Mouse (Mus musculus) limb, embryonic 14.5 days (tissue): ENCODE measurements at regions not wholly inside any gene's neighbourhood (a gene's known extent, or its start where the extent isn't known, plus 50 kb on each side); places are given as distances from the start of the nearest gene placed in this dataset.

Source experiments
- ATAC-seq: fragments of 200-750 bp; cut with Nextera tagmentation; 2 replicates; pipeline ENCODE4 v1.8.0; 2017; ENCODE audit warnings: low read depth, moderate number of reproducible peaks, moderate TSS enrichment; ENCODE audit not compliant: low FRiP score
- DNase-seq: peaks from one replicate; pipeline ENCODE4 v3.0.0-alpha.2; 2015; ENCODE audit warnings: low spot score
- H3K27ac ChIP-seq: fragments of 300-500 bp; sonication (generic); replicated peaks from 2 replicates; pipeline ENCODE4 v1.5.1; 2014; ENCODE audit warnings: low read depth, mild to moderate bottlenecking, low read length, moderate library complexity, mixed read lengths
- H3K27me3 ChIP-seq: fragments of 300-500 bp; sonication (generic); 2 replicates; pipeline ENCODE4 v1.6.1; 2014; ENCODE audit warnings: low read length, mixed read lengths; ENCODE audit not compliant: control insufficient read depth, insufficient read depth
- H3K36me3 ChIP-seq: fragments of 300-500 bp; sonication (generic); 2 replicates; pipeline ENCODE4 v1.6.1; 2014; ENCODE audit warnings: mild to moderate bottlenecking, low read length, moderate library complexity, mixed read lengths; ENCODE audit not compliant: control insufficient read depth, insufficient read depth
- H3K4me1 ChIP-seq: fragments of 300-500 bp; sonication (generic); 2 replicates; pipeline ENCODE4 v1.6.1; 2014; ENCODE audit warnings: antibody characterized with exemption, low read length, mixed read lengths; ENCODE audit not compliant: control insufficient read depth, insufficient read depth
- H3K4me2 ChIP-seq: fragments of 300-500 bp; sonication (generic); replicated peaks from 2 replicates; pipeline ENCODE4 v1.6.1; 2014; ENCODE audit warnings: low read depth, mild to moderate bottlenecking, low read length, moderate library complexity; ENCODE audit not compliant: severe bottlenecking
- H3K4me3 ChIP-seq: fragments of 300-500 bp; sonication (generic); replicated peaks from 2 replicates; pipeline ENCODE4 v1.5.1; 2014; ENCODE audit warnings: low read length
- H3K9ac ChIP-seq: fragments of 300-500 bp; sonication (generic); 2 replicates; pipeline ENCODE4 v1.6.1; 2014; ENCODE audit warnings: mild to moderate bottlenecking, low read depth, low read length, moderate library complexity; ENCODE audit not compliant: severe bottlenecking
- H3K9me3 ChIP-seq: fragments of 300-500 bp; sonication (generic); 2 replicates; pipeline ENCODE4 v1.6.1; 2016; ENCODE audit warnings: low read length; ENCODE audit not compliant: control insufficient read depth
- POLR2A ChIP-seq: fragments of 200-500 bp; IDR thresholded peaks from 2 replicates; pipeline ENCODE4 v1.8.0; 2012; ENCODE audit warnings: inconsistent platforms, mild to moderate bottlenecking, moderate library complexity, borderline replicate concordance; ENCODE audit not compliant: insufficient read depth, insufficient read length; ENCODE audit errors: extremely low read depth
- WGBS: fragments of 180-500 bp; shearing (Covaris S2); extraction: QIAGEN DNeasy Blood & Tissue Kit; methylation state at CpG from one replicate; pipeline ENCODE4 v1.1.7; 2014; 5-methylcytosine and 5-hydroxymethylcytosine counted together

DNA sequence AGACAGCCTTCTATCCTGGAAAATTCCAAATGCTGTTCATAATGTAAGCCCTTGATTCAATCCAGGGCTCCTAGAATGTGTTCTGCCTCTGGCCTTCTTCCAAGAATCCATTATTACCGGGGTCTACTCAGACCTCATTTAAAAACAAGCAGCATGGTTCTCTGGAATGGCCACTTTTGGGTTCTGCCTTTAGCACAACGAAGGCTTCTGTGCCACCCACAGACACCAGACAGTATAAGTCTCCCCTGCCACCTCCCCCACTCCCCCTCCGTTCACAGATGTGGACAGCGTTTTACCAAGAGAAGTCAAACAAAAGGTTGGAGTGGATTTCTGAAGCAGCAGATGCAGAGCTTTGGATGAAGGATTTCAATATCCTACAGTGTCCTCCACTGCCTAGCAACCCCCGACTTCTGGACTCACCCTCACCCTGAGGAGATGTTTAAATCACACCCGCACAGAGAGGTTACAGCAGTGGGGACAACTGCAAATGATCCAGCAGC, 85.3 kb downstream of the Kbtbd8 start:
- WGBS, result 16% methylated on average over 6 of the region's 6 CpGs
- H3K4me3 ChIP-seq, result no peak overlapping the region
- peak; percentile 70 for DNase-seq
- ATAC-seq, result peak; percentile 78
- H3K36me3 ChIP-seq, result no peaks in the 10 kb centered on the region
- H3K9me3 ChIP-seq, result no peaks in the 10 kb centered on the region
- peaks cover 18% of the 10 kb centered on the region for H3K4me1 ChIP-seq
- H3K4me2 ChIP-seq, result peak overlapping the region; percentile 42
- H3K27ac ChIP-seq, result peak overlapping the region; percentile 73
- H3K27me3 ChIP-seq, result no peaks in the 10 kb centered on the region
- TF ChIP-seq POLR2A, result no peak
- H3K9ac ChIP-seq, result peak overlapping the region; percentile 28; the same call in 1 of the 2 replicates

DNA sequence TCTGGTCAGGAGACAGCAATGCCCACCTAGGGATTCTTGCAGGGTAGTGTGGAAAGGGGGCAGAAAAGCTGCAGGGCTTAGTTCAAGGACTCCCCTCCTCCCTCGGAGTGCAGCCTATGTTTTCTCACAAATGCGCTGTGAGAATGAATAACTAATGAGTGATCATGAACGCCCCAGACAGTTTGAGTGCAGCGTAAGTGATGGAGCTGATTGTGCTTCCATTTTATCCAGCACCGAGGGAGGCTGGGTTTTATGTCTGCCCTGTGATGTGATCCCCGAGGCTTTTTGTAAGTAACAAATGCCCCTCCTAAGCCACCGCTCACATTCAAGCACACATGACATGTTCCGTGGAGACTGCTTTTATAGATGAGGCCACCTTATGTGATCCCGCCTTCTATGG, 85.9 kb downstream of the Kbtbd8 start:
- no peaks in the 10 kb centered on the region for H3K36me3 ChIP-seq
- H3K4me2 ChIP-seq, result 0 out of 2 replicates have a peak overlapping the region, but pooled peaks have one; percentile 42
- H3K9ac ChIP-seq, result no peak overlapping the region
- DNase-seq (no peak), ATAC-seq (no peak)
- H3K9me3 ChIP-seq, result no peaks in the 10 kb centered on the region
- peaks cover 18% of the 10 kb centered on the region for H3K4me1 ChIP-seq
- TF ChIP-seq POLR2A, result no peak
- peak overlapping the region; percentile 73 for H3K27ac ChIP-seq
- no peaks in the 10 kb centered on the region for H3K27me3 ChIP-seq
- H3K4me3 ChIP-seq, result no peak overlapping the region
- WGBS, result 60% methylated on average over 9 of the region's 9 CpGs

DNA sequence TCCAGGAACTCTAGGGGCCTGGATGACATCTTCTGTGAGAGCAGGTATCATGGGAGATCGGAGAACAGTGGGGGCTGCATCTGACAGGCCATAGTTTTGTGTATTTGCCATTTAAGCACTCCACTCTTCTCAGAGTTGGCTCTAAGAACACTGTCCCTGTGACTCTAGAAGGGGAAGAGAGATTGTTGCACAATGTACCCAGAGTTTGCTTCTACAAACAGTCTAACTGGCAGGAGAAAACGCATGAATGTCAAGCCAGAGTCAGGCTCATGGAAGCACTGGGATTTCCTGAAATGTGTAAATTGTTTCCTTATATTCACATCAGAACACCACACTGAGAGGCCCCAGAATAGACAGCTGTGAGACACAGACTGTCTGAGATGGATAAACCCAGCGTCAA, 87.2 kb downstream of the Kbtbd8 start:
- DNase-seq (no peak), ATAC-seq (no peak)
- TF ChIP-seq POLR2A, result no peak
- 64% methylated on average over 3 of the region's 3 CpGs for WGBS
- no peak overlapping the region for H3K27ac ChIP-seq
- no peaks in the 10 kb centered on the region for H3K36me3 ChIP-seq
- peaks cover 18% of the 10 kb centered on the region for H3K4me1 ChIP-seq
- H3K9me3 ChIP-seq, result no peaks in the 10 kb centered on the region
- no peaks in the 10 kb centered on the region for H3K27me3 ChIP-seq
- H3K9ac ChIP-seq, result no peak overlapping the region
- no peak overlapping the region for H3K4me2 ChIP-seq
- H3K4me3 ChIP-seq, result no peak overlapping the region

DNA sequence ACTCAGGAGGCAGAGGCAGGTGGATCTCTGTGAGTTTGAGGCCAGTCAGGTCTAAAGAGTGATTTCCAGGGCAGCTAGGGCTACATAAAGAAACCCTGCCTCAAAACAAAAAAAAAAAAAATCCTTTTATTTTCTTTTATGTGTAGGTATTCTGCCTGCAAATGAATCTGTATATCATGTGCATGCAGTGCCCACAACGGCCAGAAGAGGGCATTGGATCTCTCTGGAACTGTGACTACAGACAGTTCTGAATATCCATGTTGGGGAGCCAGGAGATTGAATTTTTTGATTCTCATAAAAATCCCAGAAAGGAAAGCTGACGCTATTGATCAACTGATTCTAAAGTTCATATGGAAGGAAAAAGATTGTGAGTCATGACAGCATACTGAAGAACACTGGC, 90.0 kb downstream of the Kbtbd8 start:
- no peaks in the 10 kb centered on the region for H3K36me3 ChIP-seq
- no peak for TF ChIP-seq POLR2A
- no peak overlapping the region for H3K4me3 ChIP-seq
- WGBS, result 35% methylated on average over 2 of the region's 2 CpGs
- no peak overlapping the region for H3K4me2 ChIP-seq
- no peak for DNase-seq
- H3K9me3 ChIP-seq, result no peaks in the 10 kb centered on the region
- no peak for ATAC-seq
- no peak overlapping the region for H3K9ac ChIP-seq
- H3K27me3 ChIP-seq, result no peaks in the 10 kb centered on the region
- peaks cover 14% of the 10 kb centered on the region for H3K4me1 ChIP-seq
- H3K27ac ChIP-seq, result no peak overlapping the region

DNA sequence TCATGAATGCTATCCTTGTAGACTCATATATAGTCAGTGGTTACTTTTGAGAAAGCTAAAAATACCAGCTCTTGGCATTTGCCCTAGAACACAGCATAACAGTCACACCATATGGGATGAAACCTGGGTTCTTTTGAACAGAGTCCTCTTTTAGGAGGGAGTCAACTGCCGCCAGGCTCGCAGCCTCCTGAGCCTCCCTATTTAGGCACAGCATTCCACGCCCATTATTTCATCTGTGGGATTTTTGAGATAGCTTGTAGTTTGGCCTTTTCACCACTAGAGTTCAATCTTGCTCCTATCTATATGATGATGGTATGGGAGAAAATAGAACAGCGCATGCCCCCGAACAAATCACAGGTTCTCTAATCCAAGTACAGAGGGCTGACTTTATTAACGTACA, 100.4 kb downstream of the Kbtbd8 start:
- Histone ChIP-seq H3K9me3 (no peaks in the 10 kb centered on the region), H3K36me3 (no peaks in the 10 kb centered on the region), H3K4me3 (no peak overlapping the region), H3K27me3 (no peaks in the 10 kb centered on the region), H3K27ac (no peak overlapping the region), H3K9ac (no peak overlapping the region), H3K4me2 (no peak overlapping the region), H3K4me1 (no peaks in the 10 kb centered on the region)
- DNase-seq (peak; percentile 34), ATAC-seq (peak; percentile 60)
- 33% methylated on average over 6 of the region's 6 CpGs for WGBS
- TF ChIP-seq POLR2A, result no peak

DNA sequence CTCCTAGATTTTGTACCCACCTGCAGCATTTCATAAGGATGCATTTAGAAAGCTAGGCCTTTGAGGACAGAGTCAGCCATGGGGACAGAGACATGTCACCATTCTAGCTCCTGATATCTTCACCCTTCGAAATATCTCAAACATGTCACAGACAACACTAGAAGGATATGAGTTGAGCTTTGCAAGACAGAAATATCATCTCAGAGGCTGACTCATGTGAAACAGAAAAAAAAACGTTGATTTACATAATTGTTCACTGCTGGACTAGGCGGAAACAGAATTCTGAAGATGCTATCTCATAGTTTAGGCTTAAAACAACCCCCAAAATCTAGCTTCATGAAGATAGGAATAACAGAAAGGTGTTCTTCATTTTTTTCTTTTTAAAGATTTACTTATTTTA, 101.8 kb downstream of the Kbtbd8 start:
- Histone ChIP-seq H3K9me3 (no peaks in the 10 kb centered on the region), H3K27me3 (no peaks in the 10 kb centered on the region), H3K4me3 (no peak overlapping the region), H3K4me1 (no peaks in the 10 kb centered on the region), H3K27ac (no peak overlapping the region), H3K36me3 (no peaks in the 10 kb centered on the region), H3K9ac (no peak overlapping the region), H3K4me2 (no peak overlapping the region)
- TF ChIP-seq POLR2A, result no peak
- no peak for DNase-seq
- 59% methylated on average over 3 of the region's 3 CpGs for WGBS
- ATAC-seq, result no peak
